Mouse (Mus musculus): ENCODE measurements at regions not wholly inside any gene's neighbourhood (a gene's known extent, or its start where the extent isn't known, plus 50 kb on each side); places are given as distances from the start of the nearest gene placed in this dataset.

GRCm38 (mm10) chr13:44019304-44019583 lies 234.7 kb downstream of the Cd83 start:
- TF ChIP-seq CTCF (IDR thresholded peaks at IDR 0.05; ENCODE audit: insufficient read depth, low read length) (no peak), POLR2A (IDR thresholded peaks at IDR 0.05; ENCODE audit: borderline replicate concordance, extremely low read depth, low read depth, low read length) (no peak)

Measured in lung, adult 2 months (tissue).